Mouse (Mus musculus) liver, postnatal 0 days (tissue): ENCODE measurements around the gene Zfp366.

ENCODE experiments used
- CTCF ChIP-seq: sonication (generic); IDR thresholded peaks from 2 replicates; pipeline ENCODE4 v1.5.1; 2016; ENCODE audit warnings: antibody characterized with exemption, low read depth
- EP300 ChIP-seq: IDR thresholded peaks from 2 replicates; pipeline ENCODE4 v1.6.1; 2016; ENCODE audit warnings: antibody characterized with exemption, low read depth, mild to moderate bottlenecking

- no peak for TF ChIP-seq EP300
- no peak for TF ChIP-seq CTCF
These were observed 34.9 kb upstream of the Zfp366 start for GRCm38 (mm10) chr13:99149551-99150305.
